Mouse (Mus musculus) monocyte, adult 5-6 weeks (primary cell): ENCODE data around the gene Acyp1. TPM values are rescaled to one million over a fixed set of nuclear protein-coding genes. Genes with fewer than 3 reads are reported as not detected.

Experiments
- ATAC-seq: fragments of 153-309, 156-312 bp; replicated peaks from 2 replicates; pipeline ENCODE4 v1.8.0; 2017; ENCODE audit warnings: mild to moderate bottlenecking; ENCODE audit not compliant: low TSS enrichment, insufficient number of reproducible peaks, severe bottlenecking, poor library complexity, low FRiP score
- total RNA-seq: library from RNA; stranded (forward); fragments of 200-1000, 200-491, 200-594 nt; gene quantifications from 3 replicates; pipeline ENCODE4 v1.2.3, GENCODE M21; 2017

Gene Acyp1
- total RNA-seq: 29.6 to 30.7 TPM (median 30.7 TPM) in 3 replicates

DNA sequence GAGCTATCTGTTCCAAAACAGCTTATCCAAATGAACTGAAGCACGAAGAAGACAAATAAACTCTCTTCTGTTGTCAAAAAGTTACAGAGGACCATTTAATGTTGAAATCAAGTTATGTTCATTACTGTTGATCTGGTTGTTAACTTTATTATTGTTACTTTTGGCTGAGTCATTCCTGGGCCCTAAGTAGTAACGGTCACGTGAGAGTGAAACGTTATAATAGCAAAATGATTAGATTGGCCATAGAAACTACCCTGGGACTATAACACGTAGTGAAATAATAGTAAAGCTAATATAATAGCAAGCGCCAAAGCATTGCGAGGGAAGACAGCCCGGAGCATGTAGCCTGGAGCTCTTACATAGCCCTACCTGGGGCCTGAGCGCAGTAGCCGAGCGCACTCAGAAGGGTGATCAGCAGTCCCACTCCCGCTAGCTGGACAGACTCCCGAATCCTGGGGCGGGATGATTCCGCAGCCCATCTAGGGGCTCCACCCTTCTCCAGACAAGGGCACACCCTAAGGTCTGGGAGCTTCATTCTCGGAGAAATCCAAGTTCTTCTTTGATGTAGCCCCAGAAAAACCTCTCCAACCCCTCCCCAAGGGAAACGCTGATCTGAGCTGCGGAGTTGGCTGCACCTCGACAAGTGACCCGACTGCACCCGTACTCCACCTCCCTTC lies at the start of gene Acyp1:
Gene Acyp1, minus strand, starts transcription at position 630 of the 677 bp plus-strand sequence.
- ATAC-seq: 0 out of 2 replicates have a peak, but pooled peaks have one; percentile 14

GRCm38 (mm10) chr12:85337567-85338311 lies 49.5 kb upstream of the Acyp1 start:
- ATAC-seq: no peak

DNA sequence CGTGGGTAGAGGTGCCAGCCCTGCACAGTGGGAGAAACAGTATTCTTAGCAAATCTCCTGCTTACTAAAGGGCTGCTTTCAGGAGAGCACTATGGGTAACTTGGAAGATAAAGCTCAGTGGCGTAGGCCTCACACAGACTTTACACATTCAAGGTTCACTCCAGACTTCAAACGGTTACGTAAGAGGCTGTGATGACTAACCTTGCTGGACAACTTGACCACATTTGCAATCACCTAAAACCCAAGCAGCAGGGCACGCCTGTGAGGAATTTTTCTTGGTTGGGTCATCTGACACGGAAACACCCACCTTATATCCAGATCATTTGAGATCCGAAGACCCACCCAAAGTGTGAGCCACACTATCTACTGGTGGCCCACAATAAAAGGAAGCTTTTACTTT lies 41.9 kb upstream of the Acyp1 start:
- ATAC-seq: no peak

DNA sequence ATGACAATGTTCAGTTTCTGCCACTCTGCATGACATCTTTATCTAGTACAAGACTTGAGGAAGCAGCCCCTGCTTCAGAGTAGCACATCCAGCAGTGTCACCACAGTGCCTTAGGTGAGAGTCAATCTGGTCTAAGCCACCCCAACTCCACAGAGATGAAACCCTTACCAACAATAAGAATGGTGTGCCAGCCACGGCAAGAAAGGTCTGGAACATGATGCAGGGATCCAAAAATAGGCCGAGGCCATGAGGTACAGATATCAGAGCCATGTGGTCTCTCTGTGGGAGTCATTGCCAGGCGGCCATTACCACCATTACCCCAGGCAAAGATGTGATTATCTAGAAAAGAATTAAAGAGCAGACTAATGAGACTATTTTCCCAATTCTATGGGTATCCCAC lies 20.4 kb upstream of the Acyp1 start:
- no peak for ATAC-seq

- ATAC-seq: peak; percentile 84
Measured at GRCm38 (mm10) chr12:85305247-85305892, 17.1 kb upstream of the Acyp1 start.

DNA sequence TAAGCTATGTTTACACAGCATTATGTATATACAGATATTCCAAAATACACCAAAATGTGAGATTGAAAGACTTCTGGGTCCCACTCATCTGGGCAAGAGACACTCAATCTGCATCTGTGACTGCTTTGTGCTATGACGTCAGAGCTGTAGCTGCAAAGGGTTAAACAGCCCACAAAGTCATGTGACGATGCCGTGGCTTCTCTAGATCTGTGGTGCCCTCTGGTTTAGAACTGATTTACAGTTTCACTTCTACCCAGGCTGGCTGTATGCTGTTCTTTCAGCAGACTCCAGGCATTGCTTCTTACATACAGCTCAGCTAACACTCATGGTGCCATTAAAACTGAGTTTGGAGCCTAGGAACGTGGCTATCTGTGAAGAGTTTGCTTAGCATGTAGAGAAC lies 16.5 kb upstream of the Acyp1 start:
- peak; percentile 49 for ATAC-seq

DNA sequence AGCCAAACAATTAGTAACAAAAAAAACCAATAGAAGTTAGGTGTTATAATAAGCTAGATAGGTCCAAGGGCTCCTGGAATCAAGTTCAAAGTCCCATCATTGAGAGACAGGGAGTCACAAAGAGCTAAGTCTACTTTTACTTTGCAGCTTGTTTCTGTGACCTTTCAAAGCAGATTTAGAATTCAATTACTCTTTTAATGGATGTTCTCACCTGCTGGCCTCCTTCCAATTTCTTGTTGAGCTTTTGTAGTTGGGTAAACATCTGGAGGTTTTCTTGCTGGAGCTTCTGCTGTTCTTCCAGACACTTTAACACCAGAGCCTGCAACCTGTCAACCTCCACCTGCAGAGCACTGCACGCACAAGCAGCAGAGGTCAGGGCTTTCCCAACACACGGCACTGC lies 15.0 kb upstream of the Acyp1 start:
- ATAC-seq: no peak

DNA sequence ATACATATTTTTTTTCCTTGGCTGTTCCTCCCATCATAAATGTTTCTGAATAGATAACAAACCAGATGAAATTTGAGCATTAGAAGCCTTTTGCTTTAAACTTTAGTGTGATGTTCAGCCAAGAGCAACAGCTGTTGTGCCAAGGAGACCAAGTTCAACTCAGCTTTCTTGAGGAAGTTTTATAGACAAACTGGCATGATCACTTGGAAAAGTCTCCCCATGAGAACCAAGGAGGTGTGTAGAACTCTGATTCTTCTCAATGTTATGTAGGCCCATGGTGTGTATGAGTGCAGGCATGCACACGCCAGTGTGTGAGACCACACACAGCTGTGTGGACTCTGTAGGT lies 10.6 kb upstream of the Acyp1 start:
- ATAC-seq: no peak

- ATAC-seq: no peak
Measured at GRCm38 (mm10) chr12:85298127-85298834, 10.0 kb upstream of the Acyp1 start.

- ATAC-seq: no peak
Measured at GRCm38 (mm10) chr12:85297345-85297997, 9.2 kb upstream of the Acyp1 start.

- ATAC-seq: no peak
Measured at GRCm38 (mm10) chr12:85296915-85297314, 8.7 kb upstream of the Acyp1 start.

DNA sequence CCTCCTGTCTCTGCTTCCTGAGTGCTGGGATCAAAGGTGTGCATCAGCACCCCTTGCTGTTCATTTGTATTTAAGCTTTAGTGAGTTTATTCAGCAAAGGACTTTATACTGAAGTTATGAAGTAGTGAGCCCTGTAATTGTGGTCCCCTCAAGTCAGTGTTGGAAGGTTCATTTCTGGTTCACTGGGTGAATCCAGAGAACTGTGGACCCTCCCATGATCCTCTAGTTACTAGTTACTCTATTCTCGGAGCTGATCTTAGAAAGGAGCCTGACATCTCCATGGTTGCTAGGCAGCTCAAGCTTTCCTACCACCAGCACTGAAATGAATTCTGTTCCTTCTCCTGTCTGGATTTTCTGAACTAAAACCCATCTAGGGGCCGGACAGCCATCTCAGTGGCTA lies 7.3 kb upstream of the Acyp1 start:
- ATAC-seq: no peak

DNA sequence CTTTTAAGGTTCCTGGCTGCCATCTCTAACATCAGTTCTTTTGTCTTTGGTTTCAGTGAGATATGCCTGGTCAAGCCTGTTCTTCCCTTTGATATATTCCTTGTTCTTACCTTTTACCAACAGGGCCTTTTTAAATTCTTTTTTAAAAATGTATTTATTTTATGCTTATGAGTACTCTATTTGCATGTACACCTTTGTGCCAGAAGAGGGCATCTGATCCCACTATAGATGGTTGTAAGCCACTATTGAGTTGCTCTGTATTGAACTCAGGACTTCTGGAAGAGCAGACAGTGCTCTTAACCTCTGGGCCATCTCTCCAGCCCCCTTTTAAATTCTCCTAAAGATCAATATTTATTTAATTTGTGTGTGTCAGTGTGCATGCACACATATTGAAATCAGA lies 4.7 kb upstream of the Acyp1 start:
- no peak for ATAC-seq

DNA sequence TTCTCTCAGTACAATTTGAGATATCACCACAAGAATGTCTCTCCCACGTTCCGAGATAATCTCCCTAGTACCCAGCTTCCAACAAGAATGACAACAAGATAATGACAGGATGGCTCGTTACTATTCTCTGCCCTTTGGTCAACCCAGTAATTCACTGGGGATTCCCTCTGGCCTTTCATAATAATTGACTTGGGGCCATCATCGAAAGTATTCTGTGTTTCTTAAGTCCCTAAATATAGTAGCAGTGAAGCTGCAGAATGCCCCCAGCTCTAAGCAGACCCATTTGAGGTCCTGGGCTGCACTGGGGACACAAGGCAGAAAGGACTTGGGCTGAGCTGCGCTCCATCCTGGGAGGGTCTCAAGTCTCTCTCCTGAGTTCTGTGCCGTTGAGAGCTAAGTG lies 4.0 kb upstream of the Acyp1 start:
- no peak for ATAC-seq

DNA sequence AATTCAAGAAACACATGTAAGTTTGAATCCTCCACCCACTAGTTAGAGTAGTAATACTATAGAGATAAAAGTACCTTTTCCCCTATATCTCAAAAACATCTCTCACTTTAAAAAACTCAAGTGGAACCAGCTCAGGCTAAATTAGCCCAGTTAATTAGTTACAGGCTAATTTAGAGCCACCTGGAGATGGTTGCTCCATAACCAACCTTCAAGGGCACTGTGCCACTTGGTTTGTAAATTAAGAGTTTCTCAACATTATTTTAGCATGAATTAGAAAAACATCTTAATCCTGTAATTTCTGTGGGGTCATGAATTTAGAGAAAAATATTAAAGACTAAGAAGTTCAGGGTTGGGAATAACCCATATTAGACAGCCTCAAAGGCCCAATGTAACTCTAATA lies 3.3 kb upstream of the Acyp1 start:
- ATAC-seq: no peak

GRCm38 (mm10) chr12:85290633-85291032 lies 2.4 kb upstream of the Acyp1 start:
- ATAC-seq: no peak

DNA sequence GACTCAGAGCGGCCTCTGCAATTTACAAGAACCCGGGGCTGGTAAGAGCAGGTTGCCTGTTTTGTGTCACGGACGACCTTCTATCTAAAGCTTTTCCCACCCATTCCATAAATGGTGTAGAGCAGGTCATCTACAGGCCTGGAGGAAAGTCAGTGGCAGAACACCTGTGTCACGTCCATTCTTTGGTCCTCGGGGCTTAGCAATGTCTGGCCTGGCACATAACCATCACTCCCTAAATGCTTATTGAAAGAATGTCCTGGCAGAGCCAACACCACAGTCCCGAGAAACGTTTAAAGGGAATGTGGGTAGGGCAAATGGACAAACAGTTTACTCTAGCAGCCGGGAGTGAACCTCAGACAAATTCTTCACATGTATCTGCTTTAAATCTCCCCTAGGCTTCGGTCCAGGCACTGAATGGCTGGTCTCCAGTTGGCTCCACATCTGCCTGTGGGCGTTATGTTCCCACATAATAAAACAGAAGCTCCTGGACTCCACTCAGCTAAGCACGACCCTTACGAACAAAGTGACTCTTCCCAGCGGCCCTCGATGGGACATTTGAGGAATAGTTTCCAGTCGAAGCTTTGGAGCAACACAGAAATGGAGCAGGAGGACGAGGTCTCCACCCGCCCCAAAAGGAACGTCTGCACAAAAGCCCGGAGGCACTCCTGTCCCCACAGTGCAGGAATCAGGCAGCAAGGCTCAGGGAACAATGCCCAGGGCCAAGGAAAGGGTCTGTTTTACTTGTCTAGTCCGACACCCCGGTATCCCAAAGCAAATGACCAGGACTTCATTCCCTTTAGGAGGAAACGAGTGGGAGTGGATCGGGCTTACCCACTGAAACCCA lies 1.1 kb upstream of the Acyp1 start:
- ATAC-seq: no peak

GRCm38 (mm10) chr12:85288486-85289156 lies 383 bp upstream of the Acyp1 start, which contains the start of gene Zc2hc1c:
Gene Zc2hc1c, plus strand, starts transcription at chr12:85288591.
- peak; percentile 70 for ATAC-seq
